Mouse (Mus musculus) liver, postnatal 0 days (tissue): Measurements from ENCODE around the gene Aplp1.

Experiments used
- CTCF ChIP-seq: sonication (generic); IDR thresholded peaks from 2 replicates; pipeline ENCODE4 v1.5.1; 2016; ENCODE audit warnings: antibody characterized with exemption, low read depth
- EP300 ChIP-seq: IDR thresholded peaks from 2 replicates; pipeline ENCODE4 v1.6.1; 2016; ENCODE audit warnings: antibody characterized with exemption, low read depth, mild to moderate bottlenecking

- TF ChIP-seq CTCF: no peak
- TF ChIP-seq EP300: no peak
Measured at GRCm38 (mm10) chr7:30411023-30411422, 34.3 kb downstream of the Aplp1 start.
